Mouse (Mus musculus) G1E (cell line): ENCODE measurements around the gene Atp6v0e.

Source experiments
- CTCF ChIP-seq: IDR thresholded peaks from 2 replicates; pipeline ENCODE4 v1.5.1; 2012; ENCODE audit warnings: low read depth, low read length, inconsistent platforms, mixed read lengths
- GATA1 ChIP-seq: IDR thresholded peaks from 2 replicates; pipeline ENCODE4 v1.6.1; 2012; ENCODE audit warnings: borderline replicate concordance, low read length, inconsistent platforms, mixed read lengths
- GATA2 ChIP-seq: IDR thresholded peaks from 2 replicates; pipeline ENCODE4 v1.6.1; 2012; ENCODE audit warnings: low read depth, low read length, inconsistent platforms, borderline replicate concordance
- POLR2AphosphoS5 ChIP-seq: IDR thresholded peaks from 2 replicates; pipeline ENCODE4 v1.6.1; 2012; ENCODE audit warnings: low read depth, low read length, inconsistent platforms; ENCODE audit not compliant: insufficient replicate concordance

DNA sequence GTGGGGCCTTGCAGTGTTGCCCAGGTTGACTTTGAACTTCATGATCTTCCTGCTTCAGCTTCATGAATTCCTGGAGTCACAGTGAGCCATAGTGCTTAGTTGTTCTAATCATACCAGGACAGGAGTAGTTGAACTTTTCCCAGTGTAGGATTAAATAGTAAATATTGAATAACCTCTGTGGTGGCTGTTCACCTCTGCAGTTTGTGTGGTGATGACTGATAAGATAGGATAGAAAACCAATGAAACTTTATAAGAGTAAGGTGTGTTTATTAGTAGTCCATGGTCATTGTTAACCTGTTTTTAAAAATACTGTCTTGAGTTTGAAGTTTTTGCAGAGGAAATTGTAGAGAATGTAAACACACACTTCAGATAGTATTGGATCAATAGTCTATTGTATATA is 56.4 kb downstream of the Atp6v0e start:
- TF ChIP-seq GATA1 (no peak), CTCF (no peak), POLR2AphosphoS5 (no peak), GATA2 (no peak)
